Mouse (Mus musculus) heart, postnatal 0 days (tissue): ENCODE measurements around the gene Wdr6.

Experiments
- CTCF ChIP-seq: IDR thresholded peaks from 2 replicates; pipeline ENCODE4 v1.5.1; 2016; ENCODE audit warnings: antibody characterized with exemption, control low read depth, low read depth
- EP300 ChIP-seq: IDR thresholded peaks from 2 replicates; pipeline ENCODE4 v1.6.1; 2016; ENCODE audit warnings: antibody characterized with exemption, low read depth

DNA sequence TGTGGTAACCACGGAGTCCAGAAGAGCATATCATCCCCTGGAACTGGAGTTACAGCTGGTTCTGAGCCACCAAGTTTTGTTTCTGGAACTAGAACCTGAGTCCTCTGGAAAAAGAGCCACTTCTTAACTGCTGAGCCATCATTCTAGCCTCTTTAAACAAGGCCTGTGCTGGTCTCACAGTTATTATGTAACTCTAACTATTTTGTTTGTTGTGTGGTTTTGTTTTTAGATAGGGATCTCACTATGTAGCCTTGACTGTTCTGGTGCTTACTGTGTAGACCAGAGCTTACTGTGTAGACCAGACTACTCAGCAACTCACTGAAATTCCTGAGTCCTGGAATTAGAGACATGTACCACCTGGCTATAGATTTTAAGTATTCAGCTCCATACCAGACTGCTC is 31.7 kb downstream of the Wdr6 start:
- no peak for TF ChIP-seq CTCF
- TF ChIP-seq EP300: no peak
